Mouse (Mus musculus): ENCODE measurements around the gene Dapk1.
A peak's percentile ranks its signal among the peaks of the same experiment; 100 is the strongest.

The Dapk1 gene

GRCm38 (mm10) chr13:60695186-60695980 is 93.6 kb downstream of the Dapk1 start:
- DNase-seq (ENCODE audit: low spot score in 2 of 2), result no peak

- DNase-seq (ENCODE audit: low spot score in 2 of 2), result no peak
These were observed 94.6 kb downstream of the Dapk1 start for GRCm38 (mm10) chr13:60696323-60696722.

GRCm38 (mm10) chr13:60696741-60697140 is 95.0 kb downstream of the Dapk1 start:
- DNase-seq (ENCODE audit: low spot score in 2 of 2), result no peak

GRCm38 (mm10) chr13:60698021-60698420 is 96.3 kb downstream of the Dapk1 start:
- DNase-seq (ENCODE audit: low spot score in 2 of 2), result no peak

- no peak for DNase-seq (ENCODE audit: low spot score in 2 of 2)
These were observed 100.0 kb downstream of the Dapk1 start for GRCm38 (mm10) chr13:60701671-60702171.

GRCm38 (mm10) chr13:60707541-60708468 is 106.1 kb downstream of the Dapk1 start:
- DNase-seq (ENCODE audit: low spot score in 2 of 2), result no peak

GRCm38 (mm10) chr13:60709136-60709535 is 107.4 kb downstream of the Dapk1 start:
- DNase-seq (ENCODE audit: low spot score in 2 of 2), result no peak

- no peak for DNase-seq (ENCODE audit: low spot score in 2 of 2)
These were observed 109.2 kb downstream of the Dapk1 start for GRCm38 (mm10) chr13:60710963-60711362.

- DNase-seq (ENCODE audit: low spot score in 2 of 2), result no peak
These were observed 111.8 kb downstream of the Dapk1 start for GRCm38 (mm10) chr13:60713537-60713936.

- no peak for DNase-seq (ENCODE audit: low spot score in 2 of 2)
These were observed 114.4 kb downstream of the Dapk1 start for GRCm38 (mm10) chr13:60716107-60716506.

GRCm38 (mm10) chr13:60717421-60717820 is 115.7 kb downstream of the Dapk1 start:
- DNase-seq (ENCODE audit: low spot score in 2 of 2), result no peak

GRCm38 (mm10) chr13:60719581-60719980 is 117.8 kb downstream of the Dapk1 start:
- DNase-seq (ENCODE audit: low spot score in 2 of 2), result no peak

- DNase-seq (ENCODE audit: low spot score in 2 of 2), result no peak
These were observed 121.0 kb downstream of the Dapk1 start for GRCm38 (mm10) chr13:60722763-60723162.

GRCm38 (mm10) chr13:60728276-60729054 is 126.7 kb downstream of the Dapk1 start:
- no peak for DNase-seq (ENCODE audit: low spot score in 2 of 2)

GRCm38 (mm10) chr13:60729055-60729402 is 127.3 kb downstream of the Dapk1 start:
- DNase-seq (ENCODE audit: low spot score in 2 of 2), result no peak

GRCm38 (mm10) chr13:60730587-60730986 is 128.8 kb downstream of the Dapk1 start:
- DNase-seq (ENCODE audit: low spot score in 2 of 2), result no peak

- DNase-seq (ENCODE audit: low spot score in 2 of 2), result no peak
These were observed 129.3 kb downstream of the Dapk1 start for GRCm38 (mm10) chr13:60731001-60731400.

- DNase-seq (ENCODE audit: low spot score in 2 of 2), result no peak
These were observed 133.6 kb downstream of the Dapk1 start for GRCm38 (mm10) chr13:60735306-60735705.

GRCm38 (mm10) chr13:60736421-60737105 is 134.8 kb downstream of the Dapk1 start:
- DNase-seq (ENCODE audit: low spot score in 2 of 2), result no peak

- DNase-seq (ENCODE audit: low spot score in 2 of 2), result peak; percentile 46 to 86
These were observed 136.0 kb downstream of the Dapk1 start for GRCm38 (mm10) chr13:60737632-60738324.

- peak; percentile 45 to 73 for DNase-seq (ENCODE audit: low spot score in 2 of 2)
These were observed 136.7 kb downstream of the Dapk1 start for GRCm38 (mm10) chr13:60738429-60738828.

Measured in spleen, postnatal 10 days (tissue).